In the genomic region with DNA sequence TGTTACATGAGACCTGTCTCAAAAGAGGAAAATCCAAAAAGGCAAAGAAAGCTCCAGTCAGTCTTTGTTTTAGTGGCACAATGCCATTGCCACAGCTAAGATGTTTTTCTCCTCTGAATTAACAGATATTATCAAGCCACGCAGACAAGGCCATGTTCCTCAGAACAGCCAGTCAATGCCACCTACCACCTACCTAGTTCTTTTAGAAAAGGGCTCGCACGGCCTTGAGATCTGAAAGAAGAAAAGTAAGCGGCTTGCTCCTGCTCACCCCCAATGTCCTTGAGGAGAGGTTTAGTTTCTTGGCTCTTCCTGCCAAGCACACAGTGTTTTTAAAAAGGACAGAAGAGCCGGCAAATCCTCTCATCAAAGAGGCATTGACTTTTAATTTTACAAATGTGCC, we compare ENCODE assay signal across 21 mouse cellular contexts.
A peak's percentile ranks its signal among the peaks of the same experiment; 100 is the strongest.
DNase-seq lines count a peak whose midpoint lies in the region; ATAC-seq lines count a peak whose summit lies in the region.
"Had no signal": no experiment of that assay in that cellular context is flagged by ENCODE, and none has a peak within 500 bp of the region (broad histone marks: within the 10 kb centered on the region; RNA-seq: fewer than 3 reads in every experiment).

No protein-coding gene starts in this region.

- no peak overlapping the region for H3K4me3 ChIP-seq in midbrain, embryonic 16.5 days (ENCODE audit: low read depth, low read length)
- no peak overlapping the region for H3K4me3 ChIP-seq in midbrain, embryonic 11.5 days (ENCODE audit: low read depth, low read length)
- no peak overlapping the region for H3K4me3 ChIP-seq in limb, embryonic 10.5 days
- H3K4me3 ChIP-seq in limb, embryonic 15.5 days: no peak overlapping the region
- H3K4me3 ChIP-seq: embryonic facial prominence, embryonic 15.5 days; erythroblast, embryonic 14.5 days; forebrain, embryonic 15.5 days; heart, embryonic 10.5 days; hindbrain, embryonic 12.5 days had no signal

- ATAC-seq in midbrain, embryonic 16.5 days: no peak
- ATAC-seq in midbrain, embryonic 11.5 days (ENCODE audit: low FRiP score): no peak
- ATAC-seq in limb, embryonic 15.5 days (ENCODE audit: insufficient number of reproducible peaks, low FRiP score, low TSS enrichment, low read depth): no peak
- ATAC-seq: forebrain, embryonic 15.5 days; hindbrain, embryonic 16.5 days; inflammation-experienced regulatory T-cells, adult 6 months had no signal

- no peak overlapping the region for H3K4me2 ChIP-seq in midbrain, embryonic 16.5 days (ENCODE audit: low read length)
- no peak overlapping the region for H3K4me2 ChIP-seq in midbrain, embryonic 11.5 days
- no peak overlapping the region for H3K4me2 ChIP-seq in limb, embryonic 15.5 days
- H3K4me2 ChIP-seq: embryonic facial prominence, embryonic 15.5 days; forebrain, embryonic 15.5 days; hindbrain, embryonic 12.5 days had no signal

- H3K36me3 ChIP-seq in midbrain, embryonic 16.5 days (ENCODE audit: control insufficient read depth, insufficient read depth, low read length): no peaks in the 10 kb centered on the region
- H3K36me3 ChIP-seq in midbrain, embryonic 11.5 days (ENCODE audit: control insufficient read depth, insufficient read depth, low read length): no peaks in the 10 kb centered on the region
- H3K36me3 ChIP-seq in limb, embryonic 10.5 days: no peaks in the 10 kb centered on the region
- no peaks in the 10 kb centered on the region for H3K36me3 ChIP-seq in limb, embryonic 15.5 days
- H3K36me3 ChIP-seq: embryonic facial prominence, embryonic 15.5 days; forebrain, embryonic 15.5 days; heart, embryonic 10.5 days; hindbrain, embryonic 12.5 days had no signal

- H3K27ac ChIP-seq in midbrain, embryonic 16.5 days (ENCODE audit: low read length): peak overlapping the region; percentile 21; the same call in 1 of the 2 replicates
- H3K27ac ChIP-seq in midbrain, embryonic 11.5 days (ENCODE audit: low read depth, low read length): no peak overlapping the region
- peak overlapping the region; percentile 51; the same call in 1 of the 2 replicates for H3K27ac ChIP-seq in limb, embryonic 10.5 days
- H3K27ac ChIP-seq in limb, embryonic 15.5 days: 0 out of 2 replicates have a peak overlapping the region, but pooled peaks have one; percentile 69
- H3K27ac ChIP-seq: embryonic facial prominence, embryonic 15.5 days; forebrain, embryonic 15.5 days; heart, embryonic 10.5 days; hindbrain, embryonic 12.5 days had no signal

- H3K27me3 ChIP-seq in midbrain, embryonic 16.5 days (ENCODE audit: control insufficient read depth, insufficient read depth, low read depth, low read length): no peaks in the 10 kb centered on the region
- H3K27me3 ChIP-seq in midbrain, embryonic 11.5 days (ENCODE audit: control insufficient read depth, insufficient read depth, low read length): no peaks in the 10 kb centered on the region
- no peaks in the 10 kb centered on the region for H3K27me3 ChIP-seq in limb, embryonic 10.5 days (ENCODE audit: low read depth, poor library complexity, severe bottlenecking)
- no peaks in the 10 kb centered on the region for H3K27me3 ChIP-seq in limb, embryonic 15.5 days
- H3K27me3 ChIP-seq: embryonic facial prominence, embryonic 15.5 days; forebrain, embryonic 15.5 days; hindbrain, embryonic 12.5 days had no signal

- no peaks in the 10 kb centered on the region for H3K9me3 ChIP-seq in midbrain, embryonic 16.5 days (replicated peaks; ENCODE audit: control insufficient read depth, low read length, poor library complexity, severe bottlenecking)
- H3K9me3 ChIP-seq in midbrain, embryonic 11.5 days (ENCODE audit: control insufficient read depth, low read length): no peaks in the 10 kb centered on the region
- no peaks in the 10 kb centered on the region for H3K9me3 ChIP-seq in limb, embryonic 10.5 days (replicated peaks)
- no peaks in the 10 kb centered on the region for H3K9me3 ChIP-seq in limb, embryonic 15.5 days
- H3K9me3 ChIP-seq: embryonic facial prominence, embryonic 15.5 days; forebrain, embryonic 15.5 days; heart, embryonic 10.5 days; hindbrain, embryonic 12.5 days had no signal

- DNase-seq in adrenal gland, postnatal 36 days: peak; percentile 9 to 20
- DNase-seq in adrenal gland, postnatal 10 days: no peak
- no peak for DNase-seq in midbrain, embryonic 11.5 days (ENCODE audit: low spot score, missing footprints)
- DNase-seq in limb, embryonic 10.5 days (ENCODE audit: low spot score): no peak
- DNase-seq in kidney, adult 18-20 months: no peak
- DNase-seq: cerebellum, adult 18-20 months; cerebellum, adult 9-11 months; cerebellum, postnatal 36 days; gastrocnemius, postnatal 10 days; heart, adult 18-20 months; heart, postnatal 10 days; heart, postnatal 4 days had no signal

- H3K4me1 ChIP-seq in midbrain, embryonic 16.5 days (ENCODE audit: control insufficient read depth, insufficient read depth, low read length): peaks cover 4% of the 10 kb centered on the region; the same call in 1 of the 2 replicates
- no peaks in the 10 kb centered on the region for H3K4me1 ChIP-seq in midbrain, embryonic 11.5 days (ENCODE audit: control insufficient read depth, insufficient read depth, low read length)
- peaks cover 20% of the 10 kb centered on the region for H3K4me1 ChIP-seq in limb, embryonic 10.5 days
- H3K4me1 ChIP-seq in limb, embryonic 15.5 days: peaks cover 9% of the 10 kb centered on the region; the same call in 1 of the 2 replicates
- H3K4me1 ChIP-seq: embryonic facial prominence, embryonic 15.5 days; heart, embryonic 10.5 days had no signal

- H3K9ac ChIP-seq in midbrain, embryonic 16.5 days (ENCODE audit: low read depth, low read length): no peak overlapping the region
- H3K9ac ChIP-seq in midbrain, embryonic 11.5 days (ENCODE audit: low read length): no peak overlapping the region
- no peak overlapping the region for H3K9ac ChIP-seq in limb, embryonic 15.5 days
- H3K9ac ChIP-seq: embryonic facial prominence, embryonic 15.5 days; forebrain, embryonic 15.5 days; hindbrain, embryonic 12.5 days had no signal

- WGBS in midbrain, embryonic 16.5 days: 27% methylated on average over 5 of the region's 5 CpGs
- WGBS in midbrain, embryonic 11.5 days: 60% methylated on average over 5 of the region's 5 CpGs
- WGBS in limb, embryonic 10.5 days: 82% methylated on average over 5 of the region's 5 CpGs
- WGBS in limb, embryonic 15.5 days: 65% methylated on average over 5 of the region's 5 CpGs

Comparison
In these comparisons a context has a peak if more than half of its experiments do, and no peak if none do; other contexts are left out.
1. DNase-seq: peak in adrenal gland, postnatal 36 days (2 of 2); none in adrenal gland, postnatal 10 days (single experiment), midbrain, embryonic 11.5 days (single experiment), limb, embryonic 10.5 days (single experiment) and kidney, adult 18-20 months (single experiment).